Mouse (Mus musculus): ENCODE data around the gene Scfd2.

Gene Scfd2

GRCm38 (mm10) chr5:74311200-74311825 lies 220.2 kb downstream of the Scfd2 start:
- peak; percentile 11 to 45 for DNase-seq (ENCODE audit: low spot score in 2 of 2)

- DNase-seq (ENCODE audit: low spot score in 2 of 2) = no peak
These were observed 221.5 kb downstream of the Scfd2 start for GRCm38 (mm10) chr5:74310101-74310500.

GRCm38 (mm10) chr5:74307242-74307641 lies 224.3 kb downstream of the Scfd2 start:
- DNase-seq (ENCODE audit: low spot score in 2 of 2) = no peak

- no peak for DNase-seq (ENCODE audit: low spot score in 2 of 2)
These were observed 225.9 kb downstream of the Scfd2 start for GRCm38 (mm10) chr5:74305533-74306189.

GRCm38 (mm10) chr5:74304767-74305166 lies 226.8 kb downstream of the Scfd2 start:
- no peak for DNase-seq (ENCODE audit: low spot score in 2 of 2)

GRCm38 (mm10) chr5:74302331-74302730 lies 229.2 kb downstream of the Scfd2 start:
- DNase-seq (ENCODE audit: low spot score in 2 of 2) = no peak

GRCm38 (mm10) chr5:74301443-74301842 lies 230.1 kb downstream of the Scfd2 start:
- no peak for DNase-seq (ENCODE audit: low spot score in 2 of 2)

GRCm38 (mm10) chr5:74300931-74301330 lies 230.6 kb downstream of the Scfd2 start:
- DNase-seq (ENCODE audit: low spot score in 2 of 2) = no peak

GRCm38 (mm10) chr5:74300140-74300539 lies 231.4 kb downstream of the Scfd2 start:
- no peak for DNase-seq (ENCODE audit: low spot score in 2 of 2)

- DNase-seq (ENCODE audit: low spot score in 2 of 2) = no peak
These were observed 234.4 kb downstream of the Scfd2 start for GRCm38 (mm10) chr5:74297113-74297512.

- DNase-seq (ENCODE audit: low spot score in 2 of 2) = no peak
These were observed 235.5 kb downstream of the Scfd2 start for GRCm38 (mm10) chr5:74296096-74296495.

GRCm38 (mm10) chr5:74293513-74293912 lies 238.0 kb downstream of the Scfd2 start:
- no peak for DNase-seq (ENCODE audit: low spot score in 2 of 2)

GRCm38 (mm10) chr5:74292050-74292449 lies 239.5 kb downstream of the Scfd2 start:
- DNase-seq (ENCODE audit: low spot score in 2 of 2) = no peak

- DNase-seq (ENCODE audit: low spot score in 2 of 2) = no peak
These were observed 240.0 kb downstream of the Scfd2 start for GRCm38 (mm10) chr5:74291575-74291974.

- DNase-seq (ENCODE audit: low spot score in 2 of 2) = no peak
These were observed 241.6 kb downstream of the Scfd2 start for GRCm38 (mm10) chr5:74289957-74290356.

- no peak for DNase-seq (ENCODE audit: low spot score in 2 of 2)
These were observed 243.4 kb downstream of the Scfd2 start for GRCm38 (mm10) chr5:74288206-74288605.

GRCm38 (mm10) chr5:74286301-74286700 lies 245.3 kb downstream of the Scfd2 start:
- DNase-seq (ENCODE audit: low spot score in 2 of 2) = no peak

- no peak for DNase-seq (ENCODE audit: low spot score in 2 of 2)
These were observed 245.8 kb downstream of the Scfd2 start for GRCm38 (mm10) chr5:74285764-74286163.

- no peak for DNase-seq (ENCODE audit: low spot score in 2 of 2)
These were observed 246.3 kb downstream of the Scfd2 start for GRCm38 (mm10) chr5:74285289-74285688.

GRCm38 (mm10) chr5:74283545-74283944 lies 248.0 kb downstream of the Scfd2 start:
- DNase-seq (ENCODE audit: low spot score in 2 of 2) = peak in 1 of 2 experiments; percentile 41

GRCm38 (mm10) chr5:74281480-74281879 lies 250.1 kb downstream of the Scfd2 start:
- DNase-seq (ENCODE audit: low spot score in 2 of 2) = no peak

GRCm38 (mm10) chr5:74279673-74280072 lies 251.9 kb downstream of the Scfd2 start:
- no peak for DNase-seq (ENCODE audit: low spot score in 2 of 2)

- DNase-seq (ENCODE audit: low spot score in 2 of 2) = no peak
These were observed 253.1 kb downstream of the Scfd2 start for GRCm38 (mm10) chr5:74278428-74278827.

- DNase-seq (ENCODE audit: low spot score in 2 of 2) = peak; percentile 74 to 88
These were observed 253.8 kb downstream of the Scfd2 start for GRCm38 (mm10) chr5:74277712-74278111.

Data from thymus, postnatal 10 days (tissue).